Mouse (Mus musculus): Measurements from ENCODE around the gene Wscd1. TPM values are rescaled to one million over a fixed set of nuclear protein-coding genes. Genes with fewer than 3 reads are reported as not detected.

Gene Wscd1
- not detected in 2 replicates for polyA plus RNA-seq (2012)

DNA sequence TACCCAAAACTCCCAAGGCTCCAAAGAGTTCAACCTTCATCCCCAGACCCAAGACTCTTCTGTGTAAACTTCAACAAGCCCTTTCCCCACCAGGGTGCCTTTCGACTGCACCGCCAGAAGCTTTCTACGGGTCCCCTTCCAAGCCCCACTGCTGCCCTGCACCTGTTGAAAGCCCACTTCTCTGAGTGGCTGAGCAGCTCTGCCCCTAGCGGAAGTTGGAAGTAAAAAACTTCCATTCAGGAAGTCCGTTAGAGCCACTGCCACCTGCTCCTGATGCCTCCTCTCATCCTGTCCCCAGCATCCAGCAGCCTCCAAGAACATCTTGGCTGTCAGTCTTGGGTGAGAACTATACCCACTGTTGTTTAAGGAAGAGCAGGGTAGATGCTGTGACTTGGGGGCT is at the start of gene Wscd1:
TSS of gene Wscd1 (plus strand) at position 250 of the 400 bp plus-strand sequence.
- no peak for TF ChIP-seq GATA1 (IDR thresholded peaks at IDR 0.05; ENCODE audit: low read length)

DNA sequence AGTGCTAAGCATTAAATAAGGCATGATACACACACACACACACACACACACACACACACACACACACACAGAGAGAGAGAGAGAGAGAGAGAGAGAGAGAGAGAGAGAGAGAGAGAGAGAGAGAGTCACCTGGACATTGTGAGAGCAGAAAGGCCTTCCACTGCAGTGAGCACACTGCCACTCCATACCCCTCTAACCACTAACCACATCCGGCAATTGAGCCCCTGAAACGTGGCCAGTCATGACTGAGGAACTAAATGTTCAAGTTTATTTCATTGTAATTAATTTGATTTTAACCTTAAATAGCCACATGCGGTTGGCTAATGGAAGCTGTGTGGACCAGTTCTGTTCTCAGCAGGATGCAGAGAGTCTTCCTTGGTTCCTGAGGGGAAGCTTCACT is 21.7 kb upstream of the Wscd1 start:
- no peak for TF ChIP-seq GATA1 (IDR thresholded peaks at IDR 0.05; ENCODE audit: low read length)

DNA sequence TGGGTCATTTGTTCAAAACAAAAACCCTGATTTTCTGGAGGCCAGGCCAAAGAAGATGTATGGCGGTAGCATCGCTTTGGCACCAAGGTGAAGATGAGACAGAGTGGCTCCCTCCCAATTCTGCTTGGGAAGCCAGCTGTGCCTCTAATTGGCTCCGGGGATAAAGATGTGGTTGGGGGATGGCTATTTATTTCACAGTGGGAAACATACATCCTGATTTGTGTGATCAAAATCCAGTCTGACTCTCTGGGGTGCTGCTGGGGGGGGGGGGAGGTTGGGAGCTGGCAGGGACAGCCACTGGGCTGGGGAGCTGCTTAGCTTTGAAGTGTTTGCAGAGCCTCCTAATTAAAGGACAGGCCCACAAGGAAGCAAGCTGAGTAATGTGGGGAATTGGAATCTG is 20.4 kb upstream of the Wscd1 start:
- TF ChIP-seq GATA1 (IDR thresholded peaks at IDR 0.05; ENCODE audit: low read length), result no peak

DNA sequence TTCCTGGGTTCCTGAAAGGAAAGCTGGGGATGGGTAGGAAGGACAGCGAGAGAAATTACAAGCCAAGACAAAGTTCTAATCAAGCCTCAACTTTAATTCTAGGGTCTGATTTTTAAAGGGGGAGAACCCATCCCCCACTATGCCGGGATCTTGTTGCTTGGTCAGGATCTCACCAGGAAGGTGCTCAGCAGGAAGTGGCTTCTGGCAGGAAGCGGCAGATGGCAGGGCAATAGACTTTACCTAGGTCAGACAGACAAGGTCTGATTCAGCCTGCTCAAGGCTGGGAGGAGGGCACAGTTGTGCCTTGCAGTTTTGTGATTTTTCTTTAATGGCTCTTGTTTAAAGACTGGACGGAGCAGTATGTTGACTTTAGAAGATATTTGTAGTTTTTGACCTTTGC is 15.9 kb upstream of the Wscd1 start:
- TF ChIP-seq GATA1 (IDR thresholded peaks at IDR 0.05; ENCODE audit: low read length), result no peak

DNA sequence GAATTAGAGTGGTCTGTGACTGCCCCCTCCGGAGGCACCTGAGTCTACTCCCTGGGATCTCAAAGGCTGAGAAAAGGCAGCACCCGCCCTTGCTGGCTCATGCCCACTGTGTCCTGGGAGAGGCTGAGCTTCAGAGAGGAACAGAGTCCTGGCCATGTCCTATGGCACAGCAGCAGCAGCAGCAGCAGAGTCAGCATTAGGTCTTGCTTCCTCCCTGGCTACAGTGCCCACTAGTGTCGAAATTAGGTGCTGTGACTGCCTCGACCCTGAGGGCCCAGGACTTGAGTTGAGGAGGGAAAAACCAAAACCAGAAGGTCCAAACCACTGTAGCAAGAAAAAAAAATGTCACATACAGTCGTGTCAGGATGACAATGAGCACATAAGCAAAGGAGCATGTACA is 12.6 kb upstream of the Wscd1 start:
- TF ChIP-seq GATA1 (IDR thresholded peaks at IDR 0.05; ENCODE audit: low read length), result no peak

DNA sequence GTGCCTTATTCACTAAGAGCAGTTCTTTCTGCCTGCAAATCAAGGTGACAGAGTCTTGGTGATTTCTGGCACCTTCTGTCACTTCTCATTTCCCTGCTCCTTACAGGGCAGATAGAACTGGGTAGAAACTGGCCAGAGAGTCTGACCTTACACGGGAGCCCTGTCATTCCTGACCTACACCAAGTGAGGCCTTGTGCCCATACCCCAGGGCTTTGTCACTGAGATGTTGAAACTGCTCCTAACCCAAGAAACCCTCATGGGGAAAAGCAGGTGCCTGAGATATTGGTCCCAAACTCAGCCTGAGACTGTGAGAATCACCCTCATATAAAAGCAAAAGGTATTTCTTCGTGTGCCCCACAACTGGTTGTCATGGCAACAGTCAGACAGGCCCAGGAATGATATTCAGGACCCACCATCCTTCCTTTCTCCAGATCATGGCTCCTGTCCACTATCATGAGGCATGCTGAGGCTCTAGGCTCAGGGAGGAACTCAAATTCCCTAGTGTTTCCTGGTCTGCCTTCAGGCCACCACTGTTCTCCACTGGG is 11.1 kb upstream of the Wscd1 start:
- TF ChIP-seq GATA1 (IDR thresholded peaks at IDR 0.05; ENCODE audit: low read length), result no peak

DNA sequence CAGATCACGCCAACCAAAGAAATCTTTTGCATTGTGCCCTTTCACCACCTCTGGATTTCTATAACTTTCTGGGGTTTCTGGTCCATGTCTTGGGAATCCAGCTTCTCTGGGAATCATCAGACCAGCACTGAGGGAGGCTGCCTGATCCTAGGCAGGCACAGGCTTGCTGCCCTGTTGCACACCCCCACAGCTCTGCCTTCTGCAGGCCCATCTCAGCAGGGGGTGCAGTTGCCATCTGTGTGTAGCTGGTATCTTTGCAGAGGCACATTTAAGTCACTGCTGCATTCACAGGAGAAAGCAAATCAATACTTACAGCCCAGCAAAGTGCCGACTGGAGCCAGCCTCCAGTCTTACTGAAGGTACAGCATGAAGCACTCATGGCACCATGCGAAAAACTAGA is 3.8 kb upstream of the Wscd1 start:
- no peak for TF ChIP-seq GATA1 (IDR thresholded peaks at IDR 0.05; ENCODE audit: low read length)

DNA sequence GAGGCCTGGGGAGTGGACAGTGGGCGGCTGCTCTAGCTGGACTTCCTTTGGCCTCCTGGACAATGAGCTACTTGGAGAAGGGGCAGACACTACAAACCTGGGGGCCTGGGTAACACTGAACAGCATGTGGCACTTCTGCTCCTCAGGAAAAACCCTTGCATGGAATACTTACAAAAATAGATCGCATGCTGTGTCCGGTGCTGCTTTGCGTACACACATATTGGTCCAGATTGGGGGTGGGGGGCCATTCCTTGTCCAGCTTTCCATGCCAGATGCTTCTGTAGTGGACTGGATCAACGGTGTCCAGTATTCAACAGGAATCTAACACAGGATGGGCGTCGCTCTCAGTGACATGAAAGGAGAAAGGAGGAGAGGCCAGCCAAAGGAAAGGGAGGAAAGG is 2.0 kb upstream of the Wscd1 start:
- no peak for TF ChIP-seq GATA1 (IDR thresholded peaks at IDR 0.05; ENCODE audit: low read length)

DNA sequence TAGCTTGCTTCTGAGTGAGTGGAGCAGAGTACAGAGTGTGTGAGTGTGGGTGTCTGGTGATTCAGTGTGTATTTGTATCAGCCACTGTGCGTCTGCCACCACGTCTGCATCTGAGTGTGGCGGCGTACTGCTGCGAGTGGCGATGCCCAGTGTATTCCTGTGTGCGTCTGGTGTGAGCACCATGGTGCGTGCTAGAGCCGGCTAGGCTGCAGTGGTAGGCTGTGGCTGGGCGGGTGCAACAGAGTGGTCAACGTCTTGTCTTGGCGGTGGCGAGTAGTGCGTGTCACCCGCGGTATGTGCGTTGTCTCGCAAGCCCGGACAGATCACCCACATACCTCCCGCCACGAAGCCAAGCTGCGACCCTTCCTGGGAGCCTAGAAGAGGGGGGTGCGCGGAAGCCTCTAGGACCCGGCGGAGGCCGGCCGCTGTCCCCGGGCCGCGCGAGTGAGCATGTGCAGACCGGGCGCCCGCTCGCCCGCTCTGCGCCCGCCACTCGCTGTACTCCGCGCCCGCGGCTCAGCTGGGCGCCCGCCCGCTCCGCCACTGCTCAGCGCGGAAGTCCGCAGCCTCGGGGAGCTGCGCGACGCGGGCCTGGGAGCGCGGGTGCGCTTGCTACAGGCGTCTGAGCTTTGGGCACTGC is 934 bp downstream of the Wscd1 start:
- TF ChIP-seq GATA1 (IDR thresholded peaks at IDR 0.05; ENCODE audit: low read length), result no peak

DNA sequence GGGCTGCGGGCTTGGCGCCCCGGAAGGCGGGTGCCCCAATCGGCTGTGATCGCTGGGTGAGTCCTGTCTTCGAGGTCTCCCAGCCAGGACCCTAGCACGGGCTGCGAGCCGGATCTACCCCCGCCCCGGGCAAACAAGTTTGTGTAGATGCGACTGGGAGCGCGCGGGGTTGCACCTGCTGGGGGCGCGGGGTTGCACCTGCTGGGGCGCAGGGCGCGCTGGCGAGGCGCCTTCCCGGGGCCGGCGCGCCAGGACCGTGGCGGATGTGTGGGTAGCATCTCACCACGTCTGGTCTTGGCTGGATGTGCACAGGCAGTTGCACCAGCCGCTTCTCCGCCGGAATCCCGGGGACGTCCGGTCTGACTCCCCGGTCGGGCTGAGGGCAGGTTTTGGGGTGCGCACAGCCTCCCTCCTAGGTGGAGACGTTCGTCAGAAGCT is 1.5 kb downstream of the Wscd1 start:
- TF ChIP-seq GATA1 (IDR thresholded peaks at IDR 0.05; ENCODE audit: low read length), result no peak

DNA sequence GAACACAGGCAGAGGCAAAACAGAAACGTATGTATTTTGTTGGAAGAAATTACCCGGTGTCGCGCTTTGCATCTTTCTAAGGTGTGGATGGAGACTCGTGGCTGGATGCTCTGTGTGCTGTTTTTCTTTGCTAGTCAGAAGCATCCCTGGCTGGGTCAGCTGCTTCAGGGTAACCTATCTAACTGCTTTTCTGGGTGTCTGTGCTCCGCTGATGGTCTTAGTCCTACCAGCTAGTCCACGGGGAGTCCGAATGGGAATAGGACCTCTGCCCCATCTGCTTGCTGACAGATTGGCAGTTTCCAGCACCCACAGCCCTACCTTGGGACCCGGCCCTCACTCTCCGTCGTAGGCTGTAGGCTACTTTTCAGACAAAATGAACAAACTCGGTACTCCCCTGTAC is 2.0 kb downstream of the Wscd1 start:
- no peak for TF ChIP-seq GATA1 (IDR thresholded peaks at IDR 0.05; ENCODE audit: low read length)

DNA sequence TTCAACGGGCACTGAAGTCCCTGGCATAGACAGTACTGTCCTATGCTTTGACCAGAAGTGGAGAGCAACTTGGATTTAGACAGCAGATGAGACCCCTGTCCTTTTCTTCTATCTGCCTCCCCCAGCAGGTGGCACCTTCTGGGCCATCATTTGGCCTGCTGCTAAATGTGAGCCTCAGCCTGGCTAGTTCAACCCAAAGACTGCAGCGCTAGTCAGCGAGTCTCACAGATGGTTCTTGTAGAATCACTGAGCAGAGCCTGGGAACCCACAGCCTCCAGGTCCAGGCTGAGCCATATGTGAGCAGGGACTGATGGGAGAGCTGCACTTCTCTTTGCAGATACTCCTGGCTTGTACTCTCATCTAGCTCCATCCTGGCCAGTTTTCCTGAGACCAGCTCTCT is 2.9 kb downstream of the Wscd1 start:
- no peak for TF ChIP-seq GATA1 (IDR thresholded peaks at IDR 0.05; ENCODE audit: low read length)

DNA sequence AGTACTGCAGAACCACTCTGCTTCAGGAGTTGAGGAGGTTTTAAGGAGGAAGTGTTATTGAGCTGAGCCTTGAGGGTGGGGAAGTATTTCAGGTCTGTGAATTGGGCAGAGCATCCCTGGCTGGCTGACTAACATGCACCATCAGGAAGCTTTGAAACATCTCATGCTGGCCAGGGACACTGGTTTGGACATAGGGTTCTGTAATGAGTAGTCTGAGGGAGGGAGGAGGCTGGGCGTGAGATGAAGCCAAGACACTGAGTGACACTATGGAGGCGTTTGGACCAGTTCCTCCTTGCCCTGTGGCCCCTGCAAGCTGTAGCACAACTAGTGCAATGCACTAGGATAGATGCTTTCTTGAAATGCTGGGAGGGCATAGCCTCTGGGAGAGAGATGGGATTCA is 5.4 kb downstream of the Wscd1 start:
- no peak for TF ChIP-seq GATA1 (IDR thresholded peaks at IDR 0.05; ENCODE audit: low read length)

DNA sequence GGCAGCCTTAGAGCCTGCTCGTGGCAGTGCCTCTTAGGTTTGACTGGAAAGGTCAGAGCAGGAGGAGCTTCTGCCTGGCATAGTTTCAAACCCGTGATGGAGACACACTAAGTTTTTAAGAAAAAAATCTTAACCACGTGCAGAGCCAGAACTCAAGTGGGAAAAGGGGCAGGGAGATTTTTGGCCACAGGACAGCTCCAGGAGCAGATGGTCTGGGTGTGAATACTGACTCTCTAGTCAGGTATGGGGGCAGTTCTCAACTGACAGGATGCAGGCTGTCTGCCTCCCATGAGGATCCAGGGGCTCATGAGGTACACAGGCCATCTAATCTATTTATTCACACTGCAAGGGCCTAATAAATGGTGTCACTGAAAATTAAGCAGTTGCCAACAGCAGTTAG is 6.6 kb downstream of the Wscd1 start:
- no peak for TF ChIP-seq GATA1 (IDR thresholded peaks at IDR 0.05; ENCODE audit: low read length)

DNA sequence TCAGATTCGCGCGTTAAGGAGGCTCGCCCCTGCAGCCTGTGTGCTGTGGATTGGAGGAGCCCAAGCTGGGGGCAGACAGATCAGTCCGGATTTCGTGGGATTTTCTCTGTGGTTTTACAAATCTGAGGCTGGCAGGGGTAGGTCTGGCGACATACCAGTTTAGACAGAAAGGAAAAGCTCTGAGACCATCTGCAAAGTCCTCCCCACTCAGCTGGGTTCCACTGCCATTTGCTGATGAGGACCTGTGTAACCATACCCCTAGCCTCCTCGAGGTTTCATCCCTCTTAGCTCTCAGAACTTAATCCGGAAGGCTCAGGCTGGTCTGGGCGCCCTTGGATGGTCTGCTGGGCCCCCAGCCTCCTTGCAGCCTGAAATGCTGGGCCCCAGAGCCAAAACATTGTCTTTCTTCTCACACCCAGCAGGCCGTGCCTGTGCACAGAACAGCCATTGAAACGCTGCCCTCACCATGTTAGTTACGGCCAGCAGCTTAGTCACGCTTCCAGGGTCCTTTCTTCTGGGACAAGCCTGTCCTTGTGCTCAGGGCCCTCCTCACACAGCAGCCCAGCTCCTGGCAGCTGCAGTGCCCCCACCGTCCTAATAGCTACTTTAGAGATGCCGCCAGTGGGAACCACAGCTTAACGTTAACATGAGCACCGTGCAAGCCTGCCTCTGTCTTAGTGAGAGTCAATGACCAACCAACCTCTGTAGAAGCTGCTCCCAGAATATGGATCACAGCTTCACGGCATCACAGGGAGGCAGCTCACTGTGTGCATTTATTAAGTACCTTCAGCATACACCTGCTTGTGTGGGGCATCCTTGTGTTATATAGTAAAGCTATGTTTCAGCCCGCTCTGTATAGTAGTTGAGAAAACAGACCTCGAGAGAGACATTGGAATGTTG is 8.7 kb downstream of the Wscd1 start:
- no peak for TF ChIP-seq GATA1 (IDR thresholded peaks at IDR 0.05; ENCODE audit: low read length)

DNA sequence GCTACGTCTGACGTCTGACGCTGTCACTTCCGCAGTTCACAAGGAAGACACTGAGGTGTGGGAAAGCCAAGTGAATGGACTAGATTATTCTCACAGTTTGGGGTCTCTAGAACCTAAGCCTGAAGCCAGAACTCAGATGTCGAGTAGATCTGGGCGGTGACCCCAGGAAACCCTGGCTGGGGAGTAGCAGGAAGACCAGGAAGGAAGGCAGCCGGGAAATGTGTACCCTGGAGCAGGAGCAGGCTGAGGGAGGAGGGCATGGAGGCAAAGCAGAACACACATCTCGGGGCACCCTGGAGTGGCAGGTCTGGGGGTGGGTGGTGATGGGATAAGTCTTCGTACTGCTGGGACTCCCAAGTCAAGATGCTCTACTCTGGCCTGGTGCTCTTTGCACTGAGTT is 11.3 kb downstream of the Wscd1 start:
- TF ChIP-seq GATA1 (IDR thresholded peaks at IDR 0.05; ENCODE audit: low read length), result no peak

DNA sequence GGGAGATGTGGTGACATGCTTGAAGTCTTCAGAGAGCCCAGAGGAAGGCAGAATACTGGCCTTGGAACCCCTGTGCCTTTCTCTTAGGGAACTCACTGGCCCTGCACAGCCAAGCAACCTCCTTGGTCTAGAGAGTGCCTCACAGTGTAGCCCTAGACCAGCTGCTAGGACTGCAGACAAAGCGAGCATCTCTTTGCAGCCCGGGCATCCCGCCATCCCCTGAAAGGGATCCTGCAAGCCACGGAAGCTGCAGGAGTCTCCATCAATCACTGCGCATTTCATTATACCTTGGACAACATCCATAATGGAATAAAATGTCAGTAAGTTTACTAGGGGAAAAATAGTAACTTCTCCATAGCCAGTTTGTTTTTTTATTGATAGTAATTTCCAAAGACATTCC is 13.4 kb downstream of the Wscd1 start:
- no peak for TF ChIP-seq GATA1 (IDR thresholded peaks at IDR 0.05; ENCODE audit: low read length)

Data from G1E-ER4 (cell line).